Mouse (Mus musculus) T-helper 17 cell (primary cell): Measurements from ENCODE around the gene Klre1.
"Not testable (repeated sequence)": the region's sequence is repeated elsewhere in the genome, so short reads cannot be mapped to it uniquely, and the experiment has no call there.

Experiments
- in situ Hi-C, 2 experiments: fragments of 300-600 bp; cut with MboI, MseI; formaldehyde crosslinking; loops; 1 replicate in 1 of 2; 2 replicates in 1 of 2; pipeline ENCODE4 v1.15.1; 2025; ENCODE audit warnings: high pct_unique_total_duplicates in 2 of 2

Klre1 gene

DNA sequence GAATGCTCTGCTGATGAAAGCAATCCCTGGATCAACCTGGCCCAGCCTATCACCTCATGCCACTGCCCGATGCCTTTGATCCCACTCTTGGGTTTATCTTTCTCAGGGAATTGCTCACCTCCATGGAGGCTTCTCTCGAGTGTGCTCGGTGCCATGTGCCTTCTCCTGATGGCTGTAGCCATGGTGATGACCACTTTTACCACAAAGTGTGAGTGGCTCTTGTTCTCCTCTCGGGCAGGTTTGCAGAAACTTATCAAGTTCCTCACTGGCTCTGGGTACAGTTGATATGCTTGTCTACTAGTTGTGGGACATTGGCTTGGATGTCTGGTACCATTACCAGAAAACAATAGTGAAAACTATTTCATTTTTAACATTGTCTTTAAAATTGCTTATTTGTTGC is 4.2 kb downstream of the Klre1 start:
- in situ Hi-C loops, result loop anchor here (10.0 kb wide), 2 partner anchors 63 to 243 kb away; partner anchors contain the start of gene Klrc3 (in 1 of the 2)

DNA sequence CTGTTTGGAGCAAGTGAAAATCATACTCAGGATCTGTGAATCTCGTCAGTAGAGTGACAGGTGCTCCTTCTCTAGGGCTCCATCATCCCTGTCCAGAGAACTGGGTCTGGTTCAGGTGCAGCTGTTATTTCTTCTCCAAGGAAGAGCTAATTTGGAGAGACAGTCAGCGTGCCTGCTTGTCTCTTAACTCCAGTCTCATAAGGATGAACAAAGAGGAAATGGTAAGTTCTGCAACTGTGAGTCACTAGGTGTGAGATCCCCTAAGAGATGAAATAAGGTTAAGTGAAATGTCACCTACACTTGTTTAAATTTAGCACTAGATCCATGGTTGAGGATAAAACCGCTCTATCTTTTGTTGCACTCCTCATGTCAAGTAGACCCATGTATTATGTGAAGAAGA is 5.3 kb downstream of the Klre1 start:
- in situ Hi-C loops, result loop anchor here (10.0 kb wide), 2 partner anchors 62 to 242 kb away; partner anchors contain the start of gene Klrc3 (in 1 of the 2)

DNA sequence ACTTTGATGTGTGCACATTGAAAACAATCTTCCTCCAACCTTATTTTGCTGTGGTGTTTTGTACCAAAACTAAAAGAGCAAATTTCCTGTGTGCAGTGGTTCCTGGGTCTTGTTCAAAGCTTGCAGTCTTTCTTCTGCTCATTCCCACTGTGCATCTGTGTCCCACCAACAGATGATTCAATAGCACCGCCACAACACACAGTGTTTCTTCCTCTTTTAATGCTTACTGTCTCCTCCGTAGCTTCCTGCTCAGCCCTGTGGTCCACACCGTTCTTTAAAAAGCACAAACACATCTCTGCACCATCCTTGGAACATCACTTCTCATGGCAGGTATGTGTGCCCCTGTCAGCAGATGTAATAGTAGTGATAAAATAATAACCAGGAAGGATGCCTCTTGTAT is 13.8 kb downstream of the Klre1 start, which contains the start of gene Klrd1:
Klrd1 (plus strand) TSS at position 275 of the 400 bp plus-strand sequence.
- in situ Hi-C loops, result no loop called here

DNA sequence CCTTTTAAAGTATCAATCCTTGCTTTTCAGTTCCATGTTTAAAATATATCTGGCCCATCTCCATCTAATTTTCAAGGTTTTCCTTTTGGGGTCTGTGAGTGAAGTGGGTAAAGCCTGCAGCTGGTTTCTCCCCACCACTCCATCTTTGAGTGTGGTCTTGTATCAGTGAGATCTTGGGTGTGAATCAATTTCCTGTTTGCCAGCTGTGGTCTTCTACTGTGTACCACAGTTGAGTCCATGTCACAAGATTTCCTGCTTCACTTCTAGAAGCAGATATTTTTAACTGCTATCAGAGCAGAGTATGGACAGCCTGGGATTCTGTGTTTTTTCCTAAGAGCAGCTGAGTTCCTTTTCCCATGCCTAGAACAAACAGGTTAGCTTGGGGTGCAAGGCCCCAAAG is 30.7 kb downstream of the Klre1 start:
- in situ Hi-C loops, result no loop called here

DNA sequence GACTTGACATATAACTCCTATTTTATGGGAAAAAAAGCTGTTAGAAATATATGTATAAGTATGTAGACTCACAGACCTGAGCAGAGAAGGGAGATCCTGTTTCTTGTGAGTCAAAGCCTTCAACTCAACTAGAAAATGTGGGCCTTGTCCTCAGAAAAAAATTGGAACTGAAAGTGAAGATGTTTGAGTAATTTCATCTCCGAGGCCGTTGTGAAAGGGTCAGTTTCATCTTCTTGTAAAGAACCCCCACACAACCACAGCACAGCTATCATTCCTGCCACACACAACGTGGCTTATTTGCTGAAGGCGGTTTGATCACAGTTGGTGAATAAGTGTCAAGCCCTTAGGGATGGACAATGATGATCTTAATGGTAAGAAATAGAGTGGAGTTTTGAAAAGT is 46.0 kb downstream of the Klre1 start, which contains the start of gene Klrk1:
Klrk1 (minus strand) TSS at position 130 of the 400 bp plus-strand sequence.
- in situ Hi-C loops, result no loop called here

DNA sequence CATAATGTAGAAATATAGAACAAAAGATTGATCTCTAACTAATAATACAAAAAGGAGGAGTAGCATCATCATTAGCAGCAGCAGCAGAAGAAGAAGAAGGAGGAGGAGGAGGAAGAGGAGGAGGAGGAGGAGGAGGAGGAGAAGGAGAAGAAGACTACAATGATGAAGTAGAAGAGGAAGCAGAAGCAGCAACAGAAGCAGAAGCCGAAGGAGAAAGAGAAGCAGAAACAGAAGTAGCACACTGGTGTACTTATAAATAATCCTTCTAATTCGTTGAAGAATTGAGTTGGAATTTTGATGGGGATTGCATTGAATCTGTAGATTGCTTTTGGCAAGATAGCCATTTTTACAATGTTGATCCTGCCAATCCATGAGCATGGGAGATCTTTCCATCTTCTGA is 53.3 kb downstream of the Klre1 start:
- in situ Hi-C loops, result not testable (repeated sequence)
